Mouse (Mus musculus): ENCODE measurements at regions not wholly inside any gene's neighbourhood (a gene's known extent, or its start where the extent isn't known, plus 50 kb on each side); places are given as distances from the start of the nearest gene placed in this dataset.

DNA sequence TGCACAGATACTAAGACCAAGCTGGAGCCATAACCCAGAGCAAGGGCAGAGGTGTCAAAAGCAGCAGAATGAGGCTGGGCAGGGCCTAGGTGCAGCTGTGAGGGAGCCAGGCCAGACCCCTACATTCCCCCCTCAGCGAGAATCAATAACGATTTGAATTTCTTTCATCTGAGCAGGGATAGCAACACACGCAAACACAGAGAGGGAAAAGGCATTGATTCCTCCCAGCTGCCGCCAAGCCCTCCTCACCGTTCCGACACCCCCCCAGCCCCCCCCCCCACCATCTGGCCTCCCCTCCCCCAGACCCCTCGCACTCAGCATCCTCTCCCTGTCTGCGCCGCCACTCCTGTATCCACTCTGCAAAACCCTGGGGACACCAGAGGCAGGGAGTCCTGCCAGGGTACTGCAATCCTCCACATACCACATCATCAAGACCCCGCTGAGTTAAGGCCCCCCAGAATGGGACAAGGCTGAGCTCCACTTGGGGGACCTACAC, 166.9 kb downstream of the 3100002H09Rik start:
- DNase-seq: no peak

DNA sequence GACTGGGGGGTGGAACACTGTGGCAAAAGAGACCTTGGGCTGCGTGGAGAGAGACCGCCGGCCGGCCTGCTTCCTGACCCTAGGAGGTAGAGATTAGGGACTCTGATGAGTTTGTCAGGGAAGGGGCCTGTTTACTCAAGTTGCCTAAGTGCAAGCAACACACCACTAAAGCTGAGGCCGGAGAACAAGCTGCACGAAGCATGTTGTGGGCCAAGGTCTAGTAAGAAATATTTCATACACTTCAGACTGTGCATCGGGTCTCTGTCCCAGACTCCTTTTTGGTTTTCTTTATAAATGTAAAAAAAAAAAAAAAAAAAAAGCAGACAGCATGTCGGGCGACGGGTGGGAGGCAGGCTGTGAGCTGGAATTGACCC, 167.5 kb downstream of the 3100002H09Rik start:
- DNase-seq: no peak

DNA sequence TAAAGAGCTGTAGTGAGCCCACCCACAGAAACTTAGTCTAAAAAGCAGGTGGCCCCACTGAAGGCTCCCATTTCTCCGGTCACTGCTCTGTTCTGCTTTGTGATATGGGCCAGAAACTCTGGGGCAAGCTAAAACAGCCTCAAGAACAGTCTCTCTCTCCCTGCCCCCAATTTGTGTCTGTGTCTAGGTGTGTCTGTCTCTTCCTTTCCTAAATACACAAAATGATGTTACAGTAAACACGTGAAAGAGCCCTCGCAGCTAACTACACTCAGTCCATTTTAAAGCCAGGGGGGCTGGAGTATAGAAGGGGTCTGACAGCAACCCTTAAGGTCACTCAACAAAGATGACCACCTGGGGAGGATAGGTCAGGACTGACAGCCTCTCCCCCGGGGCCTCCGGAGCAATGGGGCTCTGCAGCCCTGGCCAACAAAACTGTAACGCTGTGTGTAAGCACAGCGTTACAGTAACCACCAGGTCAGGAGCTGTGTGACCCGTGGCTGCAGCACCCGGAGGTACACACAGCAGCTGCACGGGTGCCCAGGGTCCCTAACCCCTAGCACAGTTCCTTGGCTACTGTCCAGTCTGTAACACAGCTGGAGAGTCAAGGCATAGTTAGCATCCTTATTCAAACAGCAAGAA, 168.0 kb downstream of the 3100002H09Rik start:
- no peak for DNase-seq

DNA sequence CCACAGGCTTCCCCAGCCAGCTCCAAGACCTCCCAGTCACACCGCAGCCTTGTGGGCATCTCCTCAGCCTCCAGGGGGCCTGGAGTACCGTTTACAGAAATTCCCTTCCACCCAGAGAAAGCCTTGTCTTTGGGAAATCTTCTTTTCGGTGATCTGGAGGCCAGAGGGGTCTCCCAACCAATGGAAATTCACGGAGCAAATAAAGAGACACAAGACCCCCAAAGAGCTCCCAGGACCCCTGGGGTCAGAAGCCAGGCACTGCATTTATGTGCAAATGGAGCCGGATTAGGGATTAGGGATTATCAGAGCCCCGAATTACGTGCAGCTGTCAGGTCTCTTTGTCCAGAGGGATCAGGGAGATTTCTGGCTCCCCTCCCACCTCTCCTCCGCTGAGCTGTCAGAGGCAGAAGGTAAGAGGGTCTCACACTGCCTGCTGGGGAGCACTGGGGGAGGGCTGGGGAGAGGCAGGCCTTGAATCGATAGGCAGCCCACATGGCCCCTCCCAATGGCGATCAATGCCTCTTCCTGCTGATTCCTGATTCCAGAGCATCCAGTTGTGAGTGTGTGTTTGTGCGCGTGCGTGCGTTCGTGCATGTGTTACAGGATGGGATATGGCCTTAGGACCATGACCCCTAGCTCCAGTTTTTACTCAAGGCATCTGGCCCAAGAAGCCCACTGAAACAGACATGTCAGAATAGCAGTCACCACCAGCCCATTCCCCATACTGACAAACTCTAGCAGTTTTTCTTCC, 168.7 kb downstream of the 3100002H09Rik start:
- DNase-seq: no peak

DNA sequence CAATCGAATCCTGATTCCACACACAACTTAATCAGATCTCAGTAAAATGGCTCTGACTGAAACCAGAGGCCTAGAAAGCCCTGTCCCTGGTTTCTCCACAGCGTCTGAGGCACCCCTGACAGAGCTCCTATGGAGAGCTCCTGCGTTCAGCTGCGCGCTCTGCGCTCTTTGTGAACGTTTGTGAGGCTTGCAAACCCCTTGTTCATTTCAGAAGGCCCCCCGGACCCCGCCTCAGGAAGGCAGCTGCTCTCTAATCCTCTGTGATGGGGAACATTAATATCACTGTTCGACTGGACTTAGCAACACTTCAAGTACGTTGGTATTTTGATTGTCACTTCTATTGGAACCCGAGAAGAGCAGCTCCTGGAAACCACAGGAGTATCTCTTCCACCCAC, 175.6 kb downstream of the 3100002H09Rik start:
- no peak for DNase-seq

DNA sequence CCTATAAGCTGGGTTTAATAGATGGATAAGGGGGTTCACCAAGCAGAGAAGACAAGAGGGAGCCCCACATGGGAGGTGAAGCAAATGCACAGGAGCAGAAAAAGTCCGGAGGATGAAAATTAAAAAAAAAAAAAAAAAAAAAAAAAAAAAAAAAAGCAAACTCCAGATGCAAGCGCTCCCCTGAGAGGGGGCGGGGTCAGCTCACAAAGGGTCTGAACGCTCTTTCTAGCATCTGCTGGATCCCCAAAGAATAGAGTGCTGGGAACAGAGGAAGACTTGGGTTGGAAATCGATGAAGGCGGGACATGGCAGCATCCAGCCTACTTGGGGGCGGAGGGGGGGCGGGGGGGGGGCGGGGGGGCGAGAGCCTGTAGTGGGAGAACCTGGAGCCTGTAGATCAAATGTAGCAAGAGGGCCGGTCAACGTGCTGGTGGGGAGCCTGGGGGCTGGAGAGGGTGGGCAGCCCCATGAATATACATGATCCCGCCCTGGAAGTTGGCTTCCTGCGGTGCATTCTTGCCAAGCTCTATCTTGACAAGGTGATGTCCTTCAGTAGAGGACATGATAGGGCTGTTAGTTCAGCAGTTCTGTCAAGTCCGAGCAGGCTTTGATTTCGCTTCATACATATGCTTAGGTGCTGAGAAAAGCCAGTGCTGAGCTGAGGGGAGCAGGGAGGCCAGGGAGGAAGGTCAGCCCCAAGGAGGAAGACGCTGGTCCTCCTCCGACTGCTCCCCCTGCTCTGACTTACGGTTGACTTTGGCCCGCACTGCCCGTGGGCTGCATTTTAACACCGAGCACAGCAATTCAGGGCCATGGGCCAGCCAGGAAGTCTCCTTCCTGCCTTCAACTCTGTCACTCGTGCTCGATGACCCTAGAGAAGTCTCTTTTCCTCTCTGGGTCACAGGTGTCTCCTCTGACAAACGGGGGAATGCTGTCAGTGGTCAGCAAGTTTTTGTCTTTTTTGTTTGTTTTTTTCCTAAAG, 176.3 kb downstream of the 3100002H09Rik start:
- no peak for DNase-seq

DNA sequence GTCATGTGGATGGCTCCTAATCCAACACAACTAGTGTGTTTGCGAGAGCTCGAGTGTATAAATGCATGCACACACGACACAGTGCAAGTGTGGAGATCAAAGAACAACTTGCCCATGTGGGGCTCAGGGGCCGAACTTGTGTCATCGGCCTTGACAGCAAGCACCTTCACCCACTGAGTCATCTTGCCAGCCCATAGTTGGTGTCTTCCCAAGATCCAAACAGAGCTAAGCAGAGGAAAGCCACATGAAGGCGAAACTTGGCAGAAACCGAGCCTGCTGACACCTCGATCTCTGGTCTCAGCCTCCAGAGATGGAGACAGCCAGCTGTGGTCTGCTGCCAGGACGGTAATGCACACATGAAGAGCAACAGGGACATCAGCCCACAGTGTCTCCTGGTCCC, 177.1 kb downstream of the 3100002H09Rik start:
- DNase-seq: no peak

DNA sequence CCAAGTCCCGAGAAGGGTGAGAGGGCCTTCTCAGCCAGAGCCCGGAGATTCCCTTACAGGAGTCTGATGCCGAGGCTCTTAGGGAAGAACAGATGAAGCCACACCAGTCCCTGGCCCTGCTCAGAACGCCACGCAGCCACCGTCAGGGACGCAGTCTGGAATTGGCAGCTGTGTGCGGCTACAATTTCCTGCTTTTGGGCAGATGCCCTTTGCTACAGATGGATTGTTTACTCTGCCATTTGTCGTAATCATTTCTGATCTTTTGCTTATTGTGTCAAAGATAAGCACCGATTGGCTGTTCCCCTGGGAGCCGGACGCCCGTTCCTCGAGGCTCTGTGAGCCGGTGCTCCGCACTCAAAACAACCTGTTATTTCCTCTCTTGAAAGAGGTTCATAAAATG, 179.4 kb downstream of the 3100002H09Rik start:
- no peak for DNase-seq

DNA sequence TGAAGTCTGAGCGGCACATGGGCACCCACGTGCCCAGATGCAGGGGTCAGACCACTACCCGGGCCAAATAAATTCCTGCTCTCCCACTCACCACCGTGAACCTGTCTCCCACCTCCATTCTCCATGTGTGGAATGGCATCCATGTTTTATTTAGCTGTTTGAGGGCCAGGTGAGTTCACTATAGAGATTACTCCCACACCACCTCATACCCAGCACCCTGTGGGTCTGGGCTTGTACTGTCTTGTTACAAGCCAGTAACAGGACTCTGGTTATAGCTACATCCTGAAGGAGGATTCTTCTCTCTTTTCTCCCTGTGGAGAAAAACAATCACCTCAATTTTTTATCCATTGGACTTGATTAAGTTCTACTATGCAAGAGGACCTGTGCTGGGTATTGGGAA, 181.8 kb downstream of the 3100002H09Rik start:
- DNase-seq: no peak

DNA sequence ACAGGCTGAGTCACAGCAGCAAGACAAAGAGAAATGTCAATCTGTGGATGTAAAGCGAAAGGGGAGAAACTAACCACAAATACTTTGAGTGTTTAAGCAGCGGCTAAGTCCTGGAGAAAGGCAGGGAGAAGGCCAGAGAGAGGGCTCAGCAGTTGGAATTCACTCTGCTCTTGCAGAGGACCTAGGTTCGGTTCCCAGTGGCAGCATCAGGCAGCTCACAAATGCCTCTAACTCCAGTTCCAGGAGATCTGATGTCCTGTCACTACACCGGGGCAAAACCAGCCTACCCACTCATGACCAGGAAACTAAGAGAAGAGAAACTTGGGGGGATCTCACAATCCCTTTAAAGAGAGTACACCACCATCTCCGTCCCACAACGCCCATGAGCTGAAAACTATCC, 188.2 kb downstream of the 3100002H09Rik start:
- DNase-seq: no peak

DNA sequence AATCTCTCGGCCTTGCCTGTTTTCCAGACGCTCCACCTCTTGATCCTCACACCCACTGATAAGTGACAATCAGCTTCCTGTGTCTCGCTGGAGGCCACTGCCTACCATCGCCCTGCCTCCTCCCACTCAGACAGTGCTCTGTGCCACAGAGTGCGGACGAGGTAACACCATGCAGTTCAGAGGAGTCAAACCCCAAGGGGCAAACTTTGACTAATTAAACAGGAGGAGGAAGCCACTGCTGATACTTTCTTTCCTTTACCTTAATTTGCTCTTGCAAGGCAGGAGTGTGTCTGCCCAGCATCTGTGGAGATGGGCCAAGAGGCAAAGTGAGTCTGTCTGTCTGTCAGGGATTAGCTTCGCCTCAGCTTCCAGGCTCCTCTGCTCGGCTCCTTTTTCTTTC, 192.2 kb downstream of the 3100002H09Rik start:
- DNase-seq: no peak

DNA sequence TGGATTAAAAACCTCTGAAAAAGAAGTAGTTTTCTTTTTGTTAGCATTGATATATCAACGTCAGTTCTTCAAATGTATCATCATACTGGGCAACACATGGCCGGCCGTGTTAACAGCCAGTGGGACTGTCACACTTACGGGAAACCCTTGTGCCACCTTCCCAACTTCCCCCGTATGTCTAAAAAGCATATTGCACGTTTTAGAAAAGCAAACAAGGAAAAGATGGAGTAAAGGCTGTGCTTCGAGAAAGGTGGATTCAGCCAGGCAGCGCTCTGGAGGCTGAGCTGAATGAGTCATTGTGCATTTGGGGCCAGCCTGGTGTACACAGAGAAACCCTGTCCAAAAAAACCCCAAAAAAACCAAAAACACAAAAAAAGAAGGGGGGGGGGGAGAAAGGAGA, 193.4 kb downstream of the 3100002H09Rik start:
- no peak for DNase-seq

DNA sequence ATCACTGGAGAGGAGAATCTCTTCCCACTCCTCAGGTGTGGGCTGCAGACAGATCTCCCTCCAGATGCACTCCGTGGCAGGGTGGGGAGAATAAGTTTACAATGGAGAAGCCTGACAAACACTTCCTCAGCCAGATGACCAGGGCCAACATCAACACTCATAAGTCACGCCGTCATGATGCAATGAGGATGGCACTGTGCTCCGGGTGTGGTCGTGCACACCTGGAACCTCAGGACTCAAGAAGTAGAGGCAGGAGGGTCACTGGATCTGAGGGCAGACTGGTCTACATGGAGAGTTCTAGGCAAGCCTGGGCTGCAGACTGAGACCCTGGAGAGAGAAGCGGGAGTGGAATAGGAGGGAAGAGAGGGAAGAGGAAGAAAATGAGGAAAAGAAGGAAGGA, 194.3 kb downstream of the 3100002H09Rik start:
- DNase-seq: no peak

DNA sequence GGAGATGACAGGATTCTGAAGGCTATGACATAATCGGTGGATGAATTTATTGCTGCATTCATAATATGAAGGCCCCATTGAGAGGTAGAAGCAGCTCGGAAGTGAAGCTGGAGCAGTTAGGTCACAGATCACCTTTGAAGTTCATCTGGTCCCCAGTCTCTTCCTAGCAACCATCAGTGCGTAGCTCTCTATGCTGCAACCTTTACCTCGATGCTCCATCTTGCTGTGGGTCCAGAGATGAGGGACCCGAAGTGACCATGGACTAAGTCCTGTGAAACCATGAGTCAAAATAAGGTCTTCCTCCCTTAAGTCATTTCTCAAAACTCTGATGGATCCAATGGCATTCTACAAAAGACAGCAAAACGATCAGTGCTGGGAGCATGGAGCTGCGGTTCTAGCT, 196.2 kb downstream of the 3100002H09Rik start:
- no peak for DNase-seq

DNA sequence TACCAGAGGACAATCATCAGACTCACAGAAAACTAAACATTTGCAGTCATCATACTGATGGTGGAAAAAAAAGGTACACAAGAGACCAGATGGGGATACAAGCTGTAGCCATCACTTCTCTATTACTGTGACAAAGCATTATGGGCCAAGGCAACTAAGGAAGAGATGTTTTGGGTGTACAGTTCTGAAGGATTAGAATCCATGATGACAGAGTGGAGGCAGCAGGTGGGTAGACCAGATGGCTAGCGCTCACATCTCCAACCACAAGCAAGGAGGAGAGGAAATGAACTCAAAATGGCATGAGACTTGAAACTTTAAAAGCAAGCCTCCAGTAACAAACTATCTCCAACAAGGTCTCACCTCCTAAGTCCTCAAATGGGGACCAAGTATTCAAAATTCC, 201.3 kb downstream of the 3100002H09Rik start:
- no peak for DNase-seq

DNA sequence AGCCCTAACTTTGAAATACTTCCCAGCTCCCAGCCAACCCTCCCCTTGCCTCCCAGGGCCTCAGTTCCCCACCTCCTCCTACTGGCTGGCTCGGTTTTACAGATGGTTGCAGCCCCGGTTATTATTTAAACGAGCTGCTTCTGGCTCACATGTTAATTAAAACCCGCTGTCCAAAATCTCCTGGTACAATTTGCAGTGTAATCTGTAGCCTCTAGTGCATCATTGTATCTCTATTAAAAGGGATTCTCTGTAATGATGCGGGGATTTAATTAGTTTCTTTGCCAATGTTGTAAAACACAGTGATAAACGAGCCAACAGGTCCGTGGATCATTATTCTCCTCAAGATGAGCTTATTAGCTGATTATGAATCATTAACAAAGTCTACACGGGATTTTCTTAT, 208.5 kb downstream of the 3100002H09Rik start:
- no peak for DNase-seq

DNA sequence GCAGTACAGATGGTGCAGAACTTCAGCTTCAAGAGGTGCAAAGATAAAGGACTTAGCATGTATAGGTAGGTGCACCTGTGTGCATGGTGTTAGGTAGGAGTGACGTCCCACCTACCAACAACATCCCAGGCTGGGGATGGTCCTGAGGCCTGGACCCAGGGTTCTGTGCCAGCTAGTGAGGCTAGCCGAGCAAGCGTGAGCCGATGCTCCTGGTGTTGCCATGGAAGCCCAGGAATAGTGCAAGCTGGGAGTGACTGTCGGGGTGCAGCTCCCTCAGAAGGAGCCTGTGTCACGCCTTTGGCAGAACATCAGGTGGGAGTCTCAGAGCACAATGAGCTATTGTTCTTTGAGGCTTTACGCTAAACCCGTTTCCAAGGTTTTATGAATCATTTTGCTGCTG, 209.9 kb downstream of the 3100002H09Rik start:
- peak; percentile 31 for DNase-seq

DNA sequence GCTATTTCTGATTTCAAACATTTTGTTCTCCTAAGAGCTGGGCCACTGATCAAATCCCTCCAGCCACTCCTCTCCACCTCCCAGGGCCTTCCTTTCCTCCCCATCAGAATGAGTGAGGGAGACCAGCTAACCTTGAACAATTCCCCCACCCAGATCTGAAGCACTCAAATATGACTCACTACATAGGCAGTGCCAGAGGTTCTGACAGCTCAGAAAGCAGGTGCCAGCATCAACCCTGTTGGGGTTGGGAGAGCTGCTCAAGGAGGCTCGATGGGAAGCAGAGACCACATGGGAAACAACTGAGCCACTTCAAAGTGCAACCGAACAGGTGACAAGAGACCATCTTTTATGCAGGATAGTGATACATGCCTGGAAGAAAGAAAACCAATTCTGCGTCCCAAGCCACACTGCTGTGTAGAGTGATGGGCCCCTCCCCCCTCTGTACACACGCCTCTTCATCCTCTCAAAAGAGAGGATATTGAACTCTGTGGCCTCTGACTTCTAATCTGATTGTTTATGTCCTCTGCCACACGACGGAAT, 210.4 kb downstream of the 3100002H09Rik start:
- no peak for DNase-seq

DNA sequence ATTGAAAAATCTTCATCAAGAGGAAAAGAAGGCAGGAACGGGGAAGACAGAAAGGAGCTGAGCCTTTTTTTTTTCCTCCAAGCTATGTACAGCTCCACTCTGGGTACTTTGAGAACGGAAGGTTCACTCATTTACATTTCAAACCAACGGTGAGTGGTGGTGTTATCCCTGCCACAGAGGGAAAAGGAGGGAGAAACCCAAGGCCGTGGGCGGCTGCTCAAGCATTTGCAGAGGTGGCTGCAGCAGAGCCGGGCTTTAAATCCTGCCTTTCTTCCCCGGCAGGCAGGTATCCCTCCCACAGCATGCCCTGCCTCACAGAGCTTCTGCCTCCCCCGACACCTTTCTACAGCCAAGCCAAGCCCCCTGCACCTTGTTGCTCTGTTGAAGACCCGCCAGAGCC, 212.2 kb downstream of the 3100002H09Rik start:
- no peak for DNase-seq

DNA sequence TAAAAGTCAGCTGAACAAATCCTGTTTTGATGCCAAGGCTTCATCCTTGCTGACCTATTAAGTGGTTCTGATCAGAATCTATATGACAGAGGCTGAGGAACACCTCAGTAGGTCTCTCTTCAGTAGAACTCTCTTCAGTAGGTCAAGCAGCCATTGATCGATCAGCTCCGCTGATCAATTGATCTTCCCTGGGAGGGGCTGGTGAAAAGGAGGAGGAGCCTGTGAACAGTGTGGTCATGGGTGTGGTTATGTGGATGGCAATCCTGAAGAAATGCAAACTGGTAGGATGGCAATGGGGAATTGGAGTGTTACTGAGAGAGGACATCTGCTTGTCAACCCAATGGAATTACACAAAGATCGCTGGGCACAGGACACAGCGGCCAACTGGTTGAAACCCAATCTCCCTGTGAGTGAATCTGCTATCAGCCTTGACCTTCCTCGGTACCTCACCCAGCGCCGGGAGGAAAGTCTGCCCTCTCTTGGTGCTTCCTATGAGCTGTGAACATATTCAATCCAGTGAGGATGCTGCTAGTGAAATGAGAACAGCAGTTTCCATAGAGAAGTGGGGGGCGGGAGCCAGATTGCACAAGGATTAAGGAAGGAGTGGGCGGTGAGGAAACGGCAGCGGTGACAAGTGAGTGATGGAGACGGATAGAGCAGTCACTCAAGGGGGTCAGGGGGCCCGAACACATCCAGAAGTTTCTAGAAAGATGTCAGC, 213.9 kb downstream of the 3100002H09Rik start:
- DNase-seq: peak; percentile 15

DNA sequence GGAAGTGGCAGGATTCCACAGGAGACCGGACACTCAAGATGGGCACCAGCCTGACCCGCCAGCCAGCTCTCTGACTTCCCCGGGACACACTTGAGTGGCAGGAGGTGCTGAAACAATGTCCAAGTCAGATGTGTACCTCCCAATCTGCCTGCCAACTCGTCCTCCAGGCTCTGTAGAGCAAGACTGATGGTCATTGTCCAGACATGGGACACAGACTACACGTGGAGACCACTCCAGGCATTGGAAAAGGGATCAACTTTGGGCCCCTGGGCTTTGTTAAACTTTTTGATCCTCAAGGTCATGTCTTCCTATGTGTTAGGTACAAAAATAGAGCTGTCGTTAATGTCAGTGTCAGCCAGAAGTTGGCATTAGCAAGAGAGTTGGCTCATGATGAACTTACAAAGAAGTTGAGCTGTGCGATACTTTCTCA, 214.6 kb downstream of the 3100002H09Rik start:
- no peak for DNase-seq

All from right cerebral cortex, postnatal 4 days (tissue).